Mouse (Mus musculus) CH12.LX (cell line): ENCODE results near the gene Fgd2. TPM values are rescaled to one million over a fixed set of nuclear protein-coding genes. Genes with fewer than 3 reads are reported as not detected.

ENCODE experiments used
- DNase-seq: peaks from one replicate; pipeline ENCODE4 v3.0.0-alpha.2; 2013; ENCODE audit errors: extremely low read depth
- H3K27ac ChIP-seq: 2 replicates; pipeline ENCODE4 v1.5.1; 2012; ENCODE audit warnings: low read depth, mild to moderate bottlenecking, control low read depth, moderate library complexity; ENCODE audit not compliant: insufficient read depth
- H3K27me3 ChIP-seq: replicated peaks from 2 replicates; pipeline ENCODE3; 2012; ENCODE audit warnings: inconsistent platforms
- H3K36me3 ChIP-seq, 2 experiments: replicated peaks in 1 of 2; 2 replicates each; pipeline versions ENCODE3 to v1.6.1; 2012; ENCODE audit warnings: inconsistent platforms in 1 of 2, low read length in 1 of 2, mild to moderate bottlenecking in 1 of 2, mixed read lengths in 1 of 2, moderate library complexity in 1 of 2; ENCODE audit not compliant: control insufficient read depth in 1 of 2, insufficient read depth in 1 of 2
- H3K4me1 ChIP-seq, 2 experiments: 2 replicates each; pipeline ENCODE4 v1.6.1; 2012; ENCODE audit warnings: inconsistent platforms in 1 of 2, moderate library complexity in 1 of 2; ENCODE audit not compliant: insufficient read depth in 2 of 2, control insufficient read depth in 1 of 2
- H3K4me2 ChIP-seq: 2 replicates; pipeline ENCODE4 v1.6.1; 2012; ENCODE audit warnings: low read depth, mild to moderate bottlenecking, control low read depth; ENCODE audit not compliant: poor library complexity, insufficient read depth, severe bottlenecking
- H3K4me3 ChIP-seq, 3 experiments: fragments of 150-350 bp in 1 of 3; sonication (generic) in 1 of 3; replicated peaks in 1 of 3; 2 replicates each; pipeline versions ENCODE3 to v1.5.1; 2011 to 2012; ENCODE audit warnings: low read depth in 2 of 3, low read length in 2 of 3, mild to moderate bottlenecking in 2 of 3, moderate library complexity in 2 of 3, control low read depth in 1 of 3, improper control_type of control experiment in 1 of 3, inconsistent platforms in 1 of 3, mixed read lengths in 1 of 3; ENCODE audit not compliant: poor library complexity in 1 of 3
- H3K79me2 ChIP-seq: replicated peaks from 2 replicates; pipeline ENCODE4 v1.6.1; 2012; ENCODE audit warnings: mild to moderate bottlenecking, moderate library complexity; ENCODE audit not compliant: control insufficient read depth, poor library complexity, insufficient read depth, severe bottlenecking; ENCODE audit errors: extremely low read depth
- H3K9ac ChIP-seq: 2 replicates; pipeline ENCODE4 v1.6.1; 2012; ENCODE audit warnings: low read depth, mild to moderate bottlenecking, control low read depth, moderate library complexity; ENCODE audit not compliant: insufficient read depth
- H3K9me3 ChIP-seq: replicated peaks from 2 replicates; pipeline ENCODE3; 2012; ENCODE audit warnings: low read length, inconsistent platforms, mixed read lengths
- BHLHE40 ChIP-seq: IDR thresholded peaks from 2 replicates; pipeline ENCODE4 v1.6.1; 2011; ENCODE audit warnings: mild to moderate bottlenecking, low read depth, low read length, improper control_type of control experiment
- CHD1 ChIP-seq: IDR thresholded peaks from 2 replicates; pipeline ENCODE4 v1.6.1; 2012; ENCODE audit warnings: low read depth, low read length, improper control_type of control experiment, inconsistent platforms
- CHD2 ChIP-seq: IDR thresholded peaks from 2 replicates; pipeline ENCODE4 v1.6.1; 2011; ENCODE audit warnings: low read length, improper control_type of control experiment
- ELF1 ChIP-seq: IDR thresholded peaks from 2 replicates; pipeline ENCODE4 v1.6.1; 2014; ENCODE audit warnings: low read depth, mild to moderate bottlenecking, inconsistent platforms, low read length, improper control_type of control experiment
- ETS1 ChIP-seq: conservative IDR thresholded peaks from 2 replicates; pipeline ENCODE4 v1.6.1; 2012; ENCODE audit warnings: low read depth, mild to moderate bottlenecking, inconsistent platforms, low read length, improper control_type of control experiment, moderate library complexity
- GABPA ChIP-seq: IDR thresholded peaks from 2 replicates; pipeline ENCODE4 v1.6.1; 2012; ENCODE audit warnings: low read depth, low read length, improper control_type of control experiment, inconsistent platforms; ENCODE audit not compliant: insufficient replicate concordance
- IRF4 ChIP-seq: IDR thresholded peaks from 2 replicates; pipeline ENCODE4 v1.6.1; 2014; ENCODE audit warnings: low read depth, mild to moderate bottlenecking, inconsistent platforms, low read length, improper control_type of control experiment
- JUN ChIP-seq: IDR thresholded peaks from 2 replicates; pipeline ENCODE4 v1.6.1; 2011; ENCODE audit warnings: low read depth, mild to moderate bottlenecking, low read length, improper control_type of control experiment, moderate library complexity; ENCODE audit not compliant: insufficient read depth
- MAFK ChIP-seq: IDR thresholded peaks from 2 replicates; pipeline ENCODE4 v1.6.1; 2011; ENCODE audit warnings: low read length, improper control_type of control experiment; ENCODE audit not compliant: insufficient replicate concordance
- MAX ChIP-seq: IDR thresholded peaks from 2 replicates; pipeline ENCODE4 v1.6.1; 2011; ENCODE audit warnings: low read length, improper control_type of control experiment
- MEF2A ChIP-seq: IDR thresholded peaks from 2 replicates; pipeline ENCODE4 v1.6.1; 2014; ENCODE audit warnings: low read depth, mild to moderate bottlenecking, inconsistent platforms, low read length, improper control_type of control experiment, borderline replicate concordance
- MXI1 ChIP-seq: IDR thresholded peaks from 2 replicates; pipeline ENCODE4 v1.6.1; 2011; ENCODE audit warnings: mild to moderate bottlenecking, low read depth, low read length, improper control_type of control experiment
- MYC ChIP-seq: IDR thresholded peaks from 2 replicates; pipeline ENCODE4 v1.6.1; 2011; ENCODE audit warnings: low read depth, mild to moderate bottlenecking, improper control_type of control experiment, low read length
- NRF1 ChIP-seq: IDR thresholded peaks from 2 replicates; pipeline ENCODE4 v1.6.1; 2014; ENCODE audit warnings: low read depth, mild to moderate bottlenecking, inconsistent platforms, low read length, improper control_type of control experiment, moderate library complexity
- PAX5 ChIP-seq: IDR thresholded peaks from 2 replicates; pipeline ENCODE4 v1.6.1; 2012; ENCODE audit warnings: low read length, inconsistent platforms, mixed read lengths
- POLR2A ChIP-seq: IDR thresholded peaks from 2 replicates; pipeline ENCODE4 v1.6.1; 2011; ENCODE audit warnings: low read depth, mild to moderate bottlenecking, improper control_type of control experiment, low read length
- SIN3A ChIP-seq: IDR thresholded peaks from 2 replicates; pipeline ENCODE4 v1.6.1; 2012; ENCODE audit warnings: low read length, improper control_type of control experiment, inconsistent platforms
- SMC3 ChIP-seq: IDR thresholded peaks from 2 replicates; pipeline ENCODE4 v1.6.1; 2011; ENCODE audit warnings: low read depth, low read length, improper control_type of control experiment
- TBP ChIP-seq: conservative IDR thresholded peaks from 2 replicates; pipeline ENCODE4 v1.6.1; 2011; ENCODE audit warnings: low read depth, low read length, improper control_type of control experiment
- UBTF ChIP-seq: IDR thresholded peaks from 2 replicates; pipeline ENCODE4 v1.6.1; 2012; ENCODE audit warnings: low read depth, mild to moderate bottlenecking, inconsistent platforms, low read length, improper control_type of control experiment, moderate library complexity
- USF1 ChIP-seq: IDR thresholded peaks from 2 replicates; pipeline ENCODE4 v1.6.1; 2014; ENCODE audit warnings: low read depth, mild to moderate bottlenecking, inconsistent platforms, low read length, improper control_type of control experiment
- ZC3H11A ChIP-seq: IDR thresholded peaks from 2 replicates; pipeline ENCODE4 v1.6.1; 2012; ENCODE audit warnings: low read depth, mild to moderate bottlenecking, inconsistent platforms, low read length, improper control_type of control experiment
- ZNF384 ChIP-seq: IDR thresholded peaks from 2 replicates; pipeline ENCODE4 v1.6.1; 2012; ENCODE audit warnings: low read depth, low read length, improper control_type of control experiment, inconsistent platforms
- dilution Hi-C: fragments of 300-500 bp; cut with MboI; formaldehyde crosslinking; loops from 2 replicates; pipeline ENCODE4 v1.14.3; 2020; ENCODE audit warnings: low sequenced_read_pairs; ENCODE audit not compliant: extremely low pct_unique_long_range_greater_than_20kb, extremely low pct_ligation_motif_present
- in situ Hi-C: fragments of 300-500 bp; cut with MboI; formaldehyde crosslinking; loops from 3 replicates; pipeline ENCODE4 v1.14.3; 2019; ENCODE audit warnings: low sequenced_read_pairs, low pct_ligation_motif_present, low pct_unique_long_range_greater_than_20kb, mixed read lengths
- polyA plus RNA-seq: library from polyadenylated mRNA; unstranded; fragments of >175 nt; gene quantifications from 2 replicates; pipeline ENCODE4 v1.2.1, GENCODE M21; 2012; ENCODE audit warnings: low read depth; ENCODE audit not compliant: insufficient read length
- total RNA-seq, 2 experiments: library from RNA; depleted of rRNA; stranded (reverse); fragments of 300-350 nt in 1 of 2; fragments of >200 nt in 1 of 2; gene quantifications; 2 replicates each; pipeline ENCODE4 v1.2.3; 2012 to 2014

Fgd2 gene
- total and polyA plus RNA-seq, 3 experiments = 41.7 to 54.4 (median 48.3) TPM

DNA sequence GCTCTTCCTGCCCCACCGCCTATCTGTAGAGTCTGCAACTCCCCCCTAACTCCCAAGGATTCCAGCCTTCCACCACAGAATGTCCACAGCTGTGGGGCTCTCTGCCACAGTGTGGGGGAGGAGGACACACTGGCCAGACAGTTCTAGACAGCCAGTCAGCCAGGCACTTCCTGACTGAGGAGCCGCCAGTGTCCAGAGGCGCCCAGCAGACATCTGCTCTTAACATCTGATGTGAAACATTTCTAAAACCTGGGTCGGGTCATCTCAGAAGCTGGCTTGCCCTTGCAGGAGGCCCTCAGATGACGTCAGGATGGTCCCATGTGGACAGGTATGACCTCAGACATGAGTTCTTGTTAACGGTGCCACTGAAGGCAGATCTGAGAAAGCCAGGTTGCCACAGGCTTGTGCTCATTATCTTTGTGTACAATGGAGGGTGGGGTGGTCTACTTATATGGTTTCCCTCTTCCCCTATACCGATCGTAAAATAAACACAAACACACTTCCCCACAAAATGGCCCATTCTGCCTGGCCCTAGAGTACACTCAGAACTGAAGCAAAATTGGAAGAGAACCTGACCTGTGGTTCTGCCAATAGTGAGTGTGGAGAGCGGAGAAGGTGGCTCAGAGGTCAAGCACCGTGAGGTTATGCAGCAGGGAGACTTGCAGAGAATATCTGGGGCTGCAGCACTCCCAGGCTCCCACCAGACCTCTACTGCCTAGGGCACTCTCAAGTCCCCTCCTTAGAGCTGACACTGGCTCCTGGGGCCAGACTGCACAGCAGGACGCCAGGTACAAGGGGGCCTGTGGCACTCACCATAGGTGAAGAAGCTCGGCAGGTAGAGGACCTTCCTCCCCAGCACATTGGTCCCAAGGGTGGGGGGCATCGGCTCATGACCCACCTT is 18.5 kb upstream of the Fgd2 start:
- peaks cover 14 to 57% of the 10 kb centered on the region in 2 experiments for H3K4me1 ChIP-seq
- no peak overlapping the region for H3K4me2 ChIP-seq
- DNase-seq = no peak
- dilution Hi-C loops = no loop called here
- peaks cover 53 to 79% of the 10 kb centered on the region in 2 experiments for H3K36me3 ChIP-seq
- H3K27me3 ChIP-seq = no peaks in the 10 kb centered on the region
- TF ChIP-seq SMC3 (0 out of 2 replicates have a peak, but pooled peaks have one; percentile 0), NRF1 (no peak), MXI1 (no peak), UBTF (no peak), ELF1 (peak; percentile 28)
- TF ChIP-seq, all 38 proteins: peak for 2
- Histone ChIP-seq H3K9ac (no peak overlapping the region), H3K4me3 (no peak overlapping the region), H3K27ac (no peak overlapping the region), H3K9me3 (no peaks in the 10 kb centered on the region), H3K79me2 (peaks cover 17% of the 10 kb centered on the region)
- in situ Hi-C loops = no loop called here

DNA sequence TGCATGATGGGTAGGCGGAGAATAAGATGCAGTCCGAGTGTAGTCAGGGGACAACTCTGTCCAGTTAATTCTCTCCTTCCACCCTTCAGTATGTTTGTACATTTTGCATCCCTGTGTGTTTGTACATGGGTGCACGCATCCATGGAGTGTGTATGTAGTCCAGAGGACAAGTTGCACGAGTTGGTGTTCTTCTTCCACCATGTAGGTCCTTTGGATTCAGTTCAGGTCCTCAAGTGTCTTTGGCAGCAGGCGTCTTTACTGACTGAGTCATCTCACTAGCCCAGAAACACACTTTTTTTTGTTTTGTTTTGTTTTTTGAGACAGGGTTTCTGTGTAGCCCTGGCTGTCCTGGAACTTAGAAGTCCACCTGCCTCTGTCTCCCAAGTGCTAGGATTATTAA is 17.5 kb upstream of the Fgd2 start:
- no peak overlapping the region for H3K9ac ChIP-seq
- no peak overlapping the region for H3K4me3 ChIP-seq
- peaks cover 16 to 61% of the 10 kb centered on the region in 2 experiments for H3K4me1 ChIP-seq
- DNase-seq = no peak
- H3K27me3 ChIP-seq = no peaks in the 10 kb centered on the region
- H3K9me3 ChIP-seq = no peaks in the 10 kb centered on the region
- peaks cover 46 to 71% of the 10 kb centered on the region in 2 experiments for H3K36me3 ChIP-seq
- no peak overlapping the region for H3K27ac ChIP-seq
- dilution Hi-C loops (no loop called here), in situ Hi-C loops (no loop called here)
- H3K4me2 ChIP-seq = no peak overlapping the region
- TF ChIP-seq ZNF384 (no peak), TBP (no peak)
- H3K79me2 ChIP-seq = peaks cover 19% of the 10 kb centered on the region

DNA sequence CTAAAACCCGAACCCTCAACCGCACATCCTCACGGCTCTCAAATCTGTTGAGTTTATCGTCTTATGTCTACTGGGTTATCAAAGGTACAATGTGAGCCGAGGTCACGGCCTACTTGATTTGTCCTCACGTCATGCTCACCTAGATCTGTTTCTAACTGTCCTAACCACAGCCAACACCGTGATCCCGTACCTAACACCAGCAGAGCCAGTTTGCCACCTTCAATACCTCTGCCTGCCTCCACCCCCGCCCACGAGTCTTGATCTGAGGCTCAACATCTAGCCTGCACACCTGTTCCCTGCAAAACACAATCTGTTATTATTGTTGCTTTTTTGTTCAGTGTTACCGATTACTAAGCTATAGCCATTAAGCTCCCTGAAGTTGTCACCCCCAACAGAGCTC is 15.4 kb upstream of the Fgd2 start:
- DNase-seq = no peak
- Histone ChIP-seq H3K9me3 (no peaks in the 10 kb centered on the region), H3K4me1 (peaks cover 18 to 46% of the 10 kb centered on the region in 2 experiments), H3K79me2 (peaks cover 19% of the 10 kb centered on the region), H3K4me3 (no peak overlapping the region), H3K9ac (no peak overlapping the region), H3K4me2 (no peak overlapping the region), H3K36me3 (peaks cover 25 to 50% of the 10 kb centered on the region in 2 experiments), H3K27me3 (no peaks in the 10 kb centered on the region), H3K27ac (no peak overlapping the region)
- dilution Hi-C loops = no loop called here
- TF ChIP-seq GABPA = no peak
- TF ChIP-seq ETS1 = no peak
- no peak for TF ChIP-seq JUN
- TF ChIP-seq UBTF = no peak
- no peak for TF ChIP-seq MYC
- TF ChIP-seq USF1 = no peak
- no peak for TF ChIP-seq TBP
- no peak for TF ChIP-seq POLR2A
- no peak for TF ChIP-seq ZC3H11A
- no peak for TF ChIP-seq SIN3A
- TF ChIP-seq CHD2 = no peak
- TF ChIP-seq MAX = no peak
- no peak for TF ChIP-seq CHD1
- TF ChIP-seq MEF2A = no peak
- no peak for TF ChIP-seq IRF4
- no peak for TF ChIP-seq ELF1
- no peak for TF ChIP-seq BHLHE40
- TF ChIP-seq NRF1 = no peak
- no peak for TF ChIP-seq MAFK
- TF ChIP-seq PAX5 = no peak
- in situ Hi-C loops = no loop called here
